Mouse (Mus musculus) liver (tissue): ENCODE measurements around the gene Bean1.
"Not testable (repeated sequence)": the region's sequence is repeated elsewhere in the genome, so short reads cannot be mapped to it uniquely, and the experiment has no call there.

Experiments
- DNase-seq: peaks from one replicate; pipeline ENCODE4 v3.0.0-alpha.2; 2020; ENCODE audit warnings: mixed read lengths

The Bean1 gene

GRCm38 (mm10) chr8:104247054-104247907 is 77.0 kb downstream of the Bean1 start:
- DNase-seq: peak; percentile 32

DNA sequence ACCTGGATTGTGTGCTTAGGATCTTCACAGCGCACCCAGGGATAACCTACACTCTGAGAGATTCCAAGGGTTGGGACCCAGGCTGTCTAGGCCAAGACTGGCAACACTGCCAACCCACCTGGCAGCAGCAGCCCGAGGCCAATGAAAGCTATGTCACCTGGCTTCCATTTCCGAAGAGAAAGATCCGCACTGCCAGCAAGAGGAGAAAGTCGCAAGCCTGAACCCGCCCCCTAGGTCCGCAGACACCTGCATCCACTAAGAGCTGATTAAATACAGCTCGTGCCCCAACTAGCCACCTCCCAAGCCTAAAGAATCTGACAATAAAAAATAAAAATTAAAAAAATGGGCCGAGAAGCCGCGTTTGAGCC is 77.7 kb downstream of the Bean1 start:
- DNase-seq: peak; percentile 27

DNA sequence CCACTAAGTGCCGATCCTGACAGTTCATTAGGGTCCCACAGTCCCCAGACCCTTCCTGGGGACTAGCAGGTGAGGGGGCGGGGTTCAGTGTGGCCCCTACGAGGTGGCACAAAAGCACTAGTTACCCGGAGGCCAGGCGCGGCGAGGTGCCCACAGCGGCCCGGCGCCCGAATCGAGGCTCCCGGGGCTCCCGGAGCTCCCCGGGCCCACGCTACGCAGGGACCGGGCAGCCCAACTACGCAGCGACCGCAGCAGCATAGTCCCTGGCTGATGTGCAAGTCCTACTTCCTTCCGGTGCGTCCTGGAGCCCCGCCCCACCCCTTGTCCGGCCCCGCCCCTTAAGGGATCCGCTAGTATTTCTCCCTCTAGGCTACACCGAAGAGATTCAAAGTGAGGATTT is 78.0 kb downstream of the Bean1 start, which contains the start of gene Tk2:
Gene Tk2, minus strand, starts transcription at position 283 of the 400 bp plus-strand sequence.
- DNase-seq: peak; percentile 93

DNA sequence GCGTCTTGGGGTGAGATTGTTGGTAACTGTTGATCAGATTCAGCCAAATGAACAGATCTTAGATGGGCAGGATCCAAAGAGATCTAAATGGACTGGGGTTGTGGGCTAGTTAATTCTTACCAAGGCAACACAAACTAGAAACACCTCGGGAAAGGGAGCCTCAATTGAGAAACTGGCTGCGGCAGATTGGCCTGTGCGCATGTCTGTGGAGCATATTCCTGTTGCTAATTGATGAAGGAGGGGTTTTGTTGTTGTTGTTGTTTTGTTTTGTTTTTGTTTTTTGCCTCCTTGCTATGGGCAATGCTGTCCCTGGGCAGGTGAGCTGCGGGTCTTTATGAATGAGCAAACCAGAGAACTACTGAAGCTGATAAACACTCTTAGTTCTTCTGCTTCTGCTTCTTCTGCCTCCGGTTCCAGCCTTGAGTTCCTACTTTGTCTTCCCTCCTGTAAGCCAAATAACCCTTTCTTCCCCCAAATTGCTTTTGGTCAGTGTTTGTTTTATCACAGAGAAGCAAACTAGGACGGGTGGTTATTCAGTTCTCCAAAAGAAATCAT is 79.3 kb downstream of the Bean1 start:
- no peak for DNase-seq

DNA sequence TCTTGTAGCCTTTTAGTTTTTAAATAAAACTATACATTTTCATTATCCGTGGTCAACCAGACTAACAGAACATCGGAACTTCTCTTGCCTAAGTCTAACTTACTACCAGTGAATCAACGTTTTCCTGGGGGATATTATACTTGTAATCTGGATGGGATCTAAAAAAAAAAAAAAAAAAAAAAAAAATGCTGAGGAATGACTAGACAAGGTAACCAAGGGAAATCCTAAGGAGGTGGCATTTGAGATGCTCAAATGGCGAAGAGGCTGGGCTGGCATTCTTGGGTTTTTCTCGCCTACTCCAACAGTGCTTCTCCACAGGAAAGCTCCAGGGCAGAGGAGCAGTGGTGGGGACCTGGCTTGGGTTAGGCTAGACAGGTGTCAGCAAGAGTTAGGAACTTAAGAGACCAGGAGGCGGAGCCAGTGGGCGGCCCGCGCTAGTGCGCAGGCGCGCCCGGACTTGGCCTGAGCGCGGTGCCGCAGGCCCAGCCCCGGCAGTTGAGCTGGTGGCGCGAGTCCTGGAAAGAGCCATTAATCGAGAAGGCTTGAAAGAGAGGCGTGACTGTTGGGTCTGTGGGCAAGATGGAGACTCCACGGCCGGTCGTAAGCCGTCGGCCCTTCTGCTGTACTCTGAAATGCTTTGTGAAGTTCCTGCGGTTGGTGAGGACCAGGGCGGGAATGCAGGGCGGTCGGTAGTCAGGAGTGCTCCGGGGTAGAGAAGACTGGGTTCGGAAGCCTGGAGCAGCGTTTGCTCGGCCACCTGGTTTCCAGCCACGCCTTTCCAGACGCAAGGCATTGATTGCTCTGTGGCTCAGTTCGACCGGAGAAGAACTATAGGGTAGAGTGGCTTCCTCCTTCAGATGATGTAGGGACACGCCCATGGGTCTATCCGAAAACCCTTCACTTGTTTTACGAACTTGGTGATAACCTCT is 80.5 kb downstream of the Bean1 start, which contains the start of gene Cklf:
Gene Cklf, plus strand, starts transcription at position 423 of the 929 bp plus-strand sequence.
- peak; percentile 92 for DNase-seq

DNA sequence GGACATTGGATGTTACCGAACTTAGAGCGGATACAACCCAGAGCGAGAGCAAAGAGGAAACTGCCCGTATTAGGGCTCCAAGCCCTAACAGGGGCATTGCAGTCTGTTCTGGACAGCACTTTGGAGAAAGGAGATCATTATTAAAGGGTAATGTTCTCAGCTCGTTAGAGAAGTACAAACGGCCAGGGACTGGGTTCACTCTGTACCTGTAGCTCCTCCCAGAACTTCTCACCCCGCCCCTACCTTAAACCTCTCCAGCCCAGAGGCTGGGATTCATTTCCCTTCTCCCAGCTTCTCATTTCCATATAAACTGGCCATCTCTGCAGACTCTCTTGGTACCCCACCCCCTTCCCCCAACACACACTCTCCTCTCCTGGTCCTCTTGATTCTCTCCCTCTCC is 81.2 kb downstream of the Bean1 start:
- DNase-seq: peak; percentile 34

DNA sequence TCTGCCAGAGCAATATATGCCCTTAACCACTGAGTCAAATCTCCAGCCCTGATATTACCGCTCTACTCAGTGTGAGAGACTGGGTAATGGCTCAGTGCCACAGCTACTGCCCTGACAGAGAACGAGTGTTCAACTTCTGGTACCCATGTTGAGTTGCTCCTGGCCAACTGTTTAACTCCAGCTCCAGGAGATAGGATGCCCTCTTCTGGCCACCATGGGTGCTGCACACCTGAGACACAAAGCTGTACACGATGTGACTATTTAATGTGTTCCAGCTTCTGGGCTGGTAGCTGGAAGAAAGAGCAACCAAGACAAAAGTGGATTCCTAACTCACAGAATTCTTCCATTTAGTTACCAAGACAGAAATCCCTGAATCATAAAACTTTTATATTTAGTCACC is 82.8 kb downstream of the Bean1 start:
- peak; percentile 60 for DNase-seq

- DNase-seq: not testable (repeated sequence)
Observed at GRCm38 (mm10) chr8:104261802-104262201, 91.6 kb downstream of the Bean1 start.

GRCm38 (mm10) chr8:104264271-104264935 is 94.2 kb downstream of the Bean1 start:
- not testable (repeated sequence) for DNase-seq

DNA sequence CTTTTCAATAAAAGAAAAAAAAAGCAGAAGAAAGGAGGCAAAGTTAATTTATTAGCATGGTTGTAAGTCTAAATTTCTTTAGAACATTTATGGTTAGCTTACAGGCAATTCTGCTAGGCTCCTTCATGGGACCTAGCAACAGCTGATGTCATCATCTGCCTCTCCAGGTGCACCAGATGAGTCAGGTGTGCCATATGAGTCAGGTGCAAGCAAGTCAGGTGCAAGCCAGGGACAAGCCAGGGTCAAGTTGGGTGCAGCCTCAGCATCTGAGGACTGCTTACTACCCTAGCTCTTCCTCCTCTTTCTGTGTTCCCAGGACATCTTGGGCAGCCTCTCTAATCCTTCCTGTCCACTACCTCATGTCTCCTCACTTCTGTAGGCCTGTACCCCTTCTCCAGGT is 98.1 kb downstream of the Bean1 start:
- DNase-seq: no peak
